Mouse (Mus musculus) fat pad, adult 2 months (tissue): ENCODE data around the gene Stard5.

Source experiments
- DNase-seq: peaks from one replicate; pipeline ENCODE4 v3.0.0-alpha.2; 2011; ENCODE audit warnings: low read depth, low spot score; ENCODE audit errors: extremely low read depth

Gene Stard5

DNA sequence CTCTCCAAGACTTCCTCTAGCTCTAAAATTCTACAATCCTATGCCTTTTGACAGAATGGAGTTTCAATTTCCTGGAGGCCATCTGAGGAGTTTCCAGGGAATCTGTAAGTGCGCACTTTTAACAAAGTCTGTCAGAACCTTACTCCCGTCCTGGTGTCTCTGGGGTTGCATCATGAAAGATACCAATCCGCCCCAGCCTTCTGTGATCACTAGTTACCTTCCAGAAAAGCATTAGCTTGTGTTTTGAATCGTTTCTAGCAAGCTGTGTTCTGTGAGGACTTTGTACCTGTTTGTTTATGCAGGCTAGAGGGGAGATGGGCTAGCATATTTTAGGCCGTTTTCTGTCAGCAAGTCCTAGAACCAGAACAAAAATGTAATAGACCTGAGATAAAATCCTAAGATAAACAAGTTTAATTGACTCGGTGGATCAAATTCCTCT, 942 bp downstream of the Stard5 start:
- DNase-seq, result no peak

DNA sequence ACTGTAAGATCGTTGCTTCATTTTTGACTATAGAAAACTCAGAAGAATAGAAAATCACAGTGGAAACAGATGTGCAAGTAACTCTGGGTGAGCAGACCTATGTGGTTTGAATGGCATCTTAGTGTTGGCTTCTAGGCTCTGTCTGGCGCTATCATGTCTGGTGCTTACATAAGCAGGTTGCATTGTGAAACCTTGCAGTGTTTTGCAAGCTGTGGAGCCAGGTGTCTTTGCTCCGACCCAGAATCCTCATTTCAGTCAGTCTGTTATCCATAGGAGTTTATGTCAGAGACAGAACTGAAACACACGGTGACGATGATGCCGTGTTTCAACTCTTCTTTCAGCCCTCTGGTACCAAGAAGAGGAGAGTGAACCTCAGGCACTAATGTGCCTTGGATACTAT, 2.1 kb downstream of the Stard5 start:
- no peak for DNase-seq

DNA sequence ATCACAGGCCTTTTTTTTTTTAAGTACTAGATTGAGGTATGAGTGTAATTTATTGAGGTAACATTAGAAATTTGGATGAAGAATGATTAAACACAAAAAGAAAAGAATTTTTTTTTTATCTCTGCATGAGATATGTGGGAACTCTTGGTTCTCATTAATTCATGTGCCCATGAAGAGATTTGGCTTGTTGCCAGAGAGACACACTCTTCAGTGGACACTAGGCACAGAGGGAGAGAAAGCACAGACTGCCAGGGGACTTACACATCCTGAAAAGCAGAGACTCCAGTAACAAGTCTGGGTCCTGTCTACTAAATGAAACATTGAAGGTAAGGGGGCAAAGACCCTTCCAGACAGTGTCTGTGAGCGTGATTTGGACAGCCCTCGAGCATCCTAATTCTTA, 4.0 kb downstream of the Stard5 start:
- no peak for DNase-seq

DNA sequence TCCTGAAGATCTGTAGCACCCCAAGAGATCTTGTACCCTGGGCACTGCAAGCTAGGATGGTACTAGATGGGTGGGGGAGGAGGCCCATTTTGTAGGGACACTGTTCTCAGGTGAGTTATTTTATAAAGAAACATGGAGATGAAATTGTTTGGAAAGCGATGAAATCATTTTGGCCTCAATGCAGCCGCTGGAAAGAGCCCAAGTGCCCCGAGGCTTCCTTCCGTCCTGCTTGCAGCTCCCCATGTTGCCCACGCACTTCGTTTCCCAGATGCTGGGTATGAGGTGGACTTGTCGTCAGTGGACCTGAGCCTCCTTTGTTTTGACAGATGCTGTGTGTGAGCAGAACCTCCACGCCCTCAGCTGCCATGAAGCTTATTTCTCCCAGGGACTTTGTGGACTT, 4.7 kb downstream of the Stard5 start:
- DNase-seq, result no peak

DNA sequence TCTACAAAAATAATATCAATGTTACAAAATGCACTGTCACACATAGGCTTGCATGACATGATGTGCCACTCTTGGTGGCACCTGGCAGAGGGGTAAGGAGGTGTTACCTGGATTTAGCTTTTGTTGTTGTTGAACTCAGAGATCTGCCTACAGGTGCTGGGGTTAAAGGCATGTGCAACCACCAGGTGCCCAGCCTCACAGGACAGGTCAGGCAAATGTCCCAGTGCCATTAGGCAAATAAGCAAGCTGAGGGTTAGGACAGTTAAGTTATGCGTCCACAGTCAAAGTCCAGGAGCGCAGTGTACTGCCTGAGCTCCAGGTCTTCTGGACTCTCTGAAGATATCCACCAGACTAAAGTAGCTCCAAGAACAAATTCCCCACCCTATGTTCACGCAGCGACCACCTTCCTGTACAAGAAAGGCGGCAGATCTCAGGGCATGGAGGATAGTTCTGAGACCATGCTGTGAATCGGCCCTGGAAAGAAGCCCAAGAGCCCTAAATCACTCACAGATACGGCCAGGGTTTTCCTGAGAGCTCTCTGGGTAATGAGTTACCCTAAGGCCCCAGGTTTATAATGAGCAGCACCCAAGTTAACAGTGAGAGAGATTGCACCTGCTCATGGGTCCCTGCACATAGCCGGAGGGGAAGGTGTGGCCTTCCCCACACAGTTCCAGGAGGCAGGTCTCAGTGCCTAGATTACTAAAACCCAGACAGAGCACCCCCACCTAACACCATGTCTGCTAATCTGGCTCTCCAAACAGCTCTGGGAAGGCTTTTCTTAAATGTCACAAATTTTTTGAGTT, 6.2 kb downstream of the Stard5 start:
- no peak for DNase-seq

DNA sequence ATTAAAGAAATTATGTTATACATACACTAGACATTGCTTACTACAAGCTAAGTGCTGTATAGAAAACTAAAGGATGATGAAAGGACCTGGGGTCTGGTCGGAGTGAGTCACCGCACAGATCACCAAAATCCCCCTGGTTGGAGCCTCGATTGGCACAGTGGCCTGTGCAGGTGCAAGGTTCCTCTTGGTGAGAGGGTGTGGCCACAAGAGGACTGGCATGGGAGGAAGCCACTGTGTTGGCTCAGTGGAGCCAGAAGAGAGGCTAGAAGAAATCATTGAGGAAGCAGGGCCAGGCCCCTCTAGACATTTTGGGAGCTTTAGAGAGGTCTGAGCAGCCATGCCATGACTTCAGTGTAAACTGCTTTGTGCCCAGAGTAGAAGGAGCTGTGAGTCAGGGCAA, 7.3 kb downstream of the Stard5 start:
- no peak for DNase-seq

DNA sequence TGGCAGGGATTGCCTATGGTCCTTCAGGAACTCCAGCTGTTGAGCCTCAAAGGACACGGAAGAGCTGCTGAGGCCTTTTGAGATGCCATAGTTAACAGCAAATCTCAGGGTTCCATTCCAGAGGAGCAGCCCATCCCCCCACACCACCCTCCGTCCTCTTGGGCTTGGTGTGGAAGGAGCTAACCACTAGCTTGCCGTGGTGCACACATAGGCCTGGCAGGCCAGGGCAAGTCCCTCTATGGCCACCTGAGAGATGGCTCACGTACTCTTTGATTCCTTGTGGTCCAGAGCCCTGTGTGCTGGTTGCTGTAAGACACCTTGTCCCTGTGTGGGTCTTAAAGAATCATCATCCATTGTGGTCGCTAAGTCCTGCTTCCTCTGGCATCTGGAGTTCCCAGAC, 8.8 kb downstream of the Stard5 start:
- no peak for DNase-seq

DNA sequence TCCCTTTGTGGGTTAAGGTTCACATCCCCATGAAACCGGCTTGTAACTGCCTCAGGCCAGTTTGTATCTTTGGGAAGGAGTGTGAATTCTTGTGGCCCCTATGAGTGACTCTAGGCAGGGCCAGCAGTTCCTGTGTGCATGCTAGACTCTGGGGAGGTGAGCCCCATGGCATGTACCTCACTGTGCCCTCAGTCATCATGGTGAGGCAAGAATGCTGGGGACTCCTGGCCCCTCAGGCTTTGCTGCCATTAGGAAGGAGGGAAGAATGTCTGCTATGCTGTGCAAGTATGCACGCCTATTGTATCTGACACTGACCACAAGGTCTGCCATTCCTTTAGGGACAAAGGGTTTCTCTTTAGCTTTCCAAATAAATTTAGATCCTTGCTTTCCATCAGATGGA, 9.4 kb downstream of the Stard5 start:
- DNase-seq, result no peak

DNA sequence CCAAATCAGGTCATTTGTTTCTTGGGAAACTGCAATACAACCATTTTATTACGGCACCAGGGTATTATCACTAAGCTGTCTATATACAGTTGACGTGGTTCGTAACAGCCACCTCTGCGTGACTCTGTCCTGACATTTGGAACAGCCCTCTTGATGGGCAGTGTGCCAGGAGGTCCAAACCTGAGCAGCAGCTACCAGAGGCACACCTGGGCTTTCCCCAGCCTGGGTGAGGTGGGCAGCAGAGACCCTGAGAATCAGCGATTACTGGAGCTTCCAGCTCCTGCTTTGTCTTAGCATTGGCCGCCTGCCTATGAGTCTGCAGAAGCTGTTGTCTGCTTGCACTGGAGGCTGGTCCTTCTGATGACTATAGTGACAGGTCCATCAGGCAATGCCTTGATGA, 11.8 kb downstream of the Stard5 start:
- DNase-seq, result no peak

DNA sequence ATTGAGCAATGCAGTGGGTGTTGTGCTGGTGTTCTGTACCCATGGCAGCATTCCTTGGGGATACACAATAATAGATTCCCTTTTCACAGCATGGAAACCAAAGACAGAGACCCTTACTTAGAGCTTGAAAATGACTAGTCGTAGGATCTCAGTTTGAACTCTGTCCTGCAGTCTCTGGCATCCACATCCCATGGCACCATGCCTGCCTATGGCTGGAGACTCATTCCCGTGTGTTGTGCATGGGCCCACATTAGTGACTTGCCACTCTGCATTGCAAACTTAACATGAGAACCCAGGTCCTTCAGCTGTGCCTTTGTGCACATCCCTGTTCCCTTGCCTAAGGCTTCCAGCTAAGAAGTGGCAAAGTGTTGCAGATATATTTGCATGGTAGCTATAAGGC, 13.0 kb downstream of the Stard5 start:
- DNase-seq, result no peak

DNA sequence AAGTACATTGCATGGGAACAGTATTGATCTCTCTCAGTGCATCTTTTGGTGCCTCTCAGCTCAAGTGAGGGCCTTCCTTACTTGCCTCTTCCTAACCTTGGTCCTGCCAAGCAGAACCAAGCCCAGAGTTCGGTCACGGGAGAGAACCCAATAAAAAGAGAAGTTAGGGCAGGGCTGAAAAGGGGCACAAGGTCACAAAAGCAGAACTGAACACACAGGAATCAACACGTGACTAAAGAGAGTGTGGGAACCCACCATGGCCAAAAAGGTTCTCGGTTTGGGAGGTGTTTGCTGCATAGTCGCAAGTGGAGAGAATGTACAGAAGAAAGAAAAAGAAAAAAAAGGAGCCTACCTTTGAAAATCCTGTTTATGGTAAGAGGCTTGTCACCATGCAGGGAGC, 13.7 kb downstream of the Stard5 start:
- DNase-seq, result no peak

DNA sequence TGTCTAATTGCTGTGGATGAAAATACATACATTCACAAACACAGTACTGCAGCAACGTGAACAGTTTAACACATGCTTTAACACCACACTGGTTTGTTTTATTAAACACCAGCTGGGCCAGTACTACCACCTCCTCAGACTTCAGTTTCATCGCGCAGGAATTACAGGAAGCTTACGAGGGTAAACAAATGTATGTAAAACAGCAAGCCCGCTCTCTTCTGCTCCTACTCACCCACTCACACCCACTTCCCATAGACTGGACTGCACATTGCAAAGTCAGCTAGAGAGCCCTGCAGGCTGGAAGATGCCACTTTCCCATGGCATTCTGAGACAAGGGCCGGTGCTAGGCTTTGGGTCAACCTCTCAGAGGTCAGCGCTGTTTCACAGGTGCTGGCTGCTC, 17.0 kb downstream of the Stard5 start:
- no peak for DNase-seq

DNA sequence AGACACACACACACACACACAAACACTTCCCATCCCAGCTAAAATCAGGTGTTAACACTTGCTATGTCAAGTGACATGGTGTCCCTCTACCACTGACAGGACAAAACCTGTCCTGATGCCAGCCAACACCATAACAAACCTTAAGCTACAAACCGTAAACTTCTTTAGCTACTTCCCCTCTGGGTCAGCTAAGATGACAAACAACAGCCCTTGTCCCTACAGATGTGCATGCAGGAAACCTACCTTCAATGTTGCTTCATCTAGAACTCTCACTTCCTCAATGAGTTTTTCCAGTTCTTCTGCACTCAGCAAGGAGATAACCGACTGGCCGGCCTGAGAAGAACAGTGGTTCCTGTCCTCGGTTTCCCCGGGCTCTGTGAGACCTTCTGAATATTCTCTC, 18.9 kb downstream of the Stard5 start:
- no peak for DNase-seq

DNA sequence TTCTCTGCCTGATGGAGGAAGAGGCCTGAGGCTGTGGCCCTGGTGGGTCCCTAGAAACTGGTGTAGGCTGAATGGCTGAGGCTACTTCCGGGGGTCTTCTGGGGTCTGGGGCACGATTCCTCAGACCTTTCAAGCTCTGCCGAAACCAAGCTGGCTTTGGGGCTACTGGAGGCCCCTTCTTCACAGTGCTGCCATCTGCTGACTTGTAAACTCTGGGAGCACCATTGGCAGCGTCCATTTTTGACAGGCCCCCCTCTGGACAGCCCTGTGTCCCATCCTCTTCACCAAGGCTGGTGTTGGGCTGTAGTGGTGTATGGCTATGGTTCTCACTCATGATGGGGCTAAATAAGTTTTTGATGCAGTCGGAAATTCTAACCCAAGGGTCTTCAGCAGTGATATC, 20.7 kb downstream of the Stard5 start:
- no peak for DNase-seq

DNA sequence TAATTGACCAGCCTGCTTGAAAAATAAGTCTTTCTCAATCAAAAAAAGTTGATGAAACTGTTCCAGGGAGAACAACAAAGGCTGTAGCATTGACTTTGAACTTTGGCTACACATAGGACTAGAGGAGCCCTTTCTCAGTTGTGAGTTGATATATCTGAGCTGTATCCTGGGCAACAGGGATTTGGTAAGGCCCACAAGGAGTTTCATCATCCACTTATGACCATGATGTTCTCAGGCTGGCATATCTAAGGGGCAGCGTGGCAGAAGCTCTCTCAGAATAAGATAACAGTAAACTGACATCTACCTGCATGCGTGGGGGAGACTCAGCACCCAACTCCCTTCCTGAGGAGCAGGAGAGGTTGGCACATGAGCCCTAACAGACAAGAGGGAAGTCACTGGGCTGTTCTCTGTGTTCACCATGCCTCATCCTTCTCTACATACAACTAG, 21.9 kb downstream of the Stard5 start:
- DNase-seq, result no peak

DNA sequence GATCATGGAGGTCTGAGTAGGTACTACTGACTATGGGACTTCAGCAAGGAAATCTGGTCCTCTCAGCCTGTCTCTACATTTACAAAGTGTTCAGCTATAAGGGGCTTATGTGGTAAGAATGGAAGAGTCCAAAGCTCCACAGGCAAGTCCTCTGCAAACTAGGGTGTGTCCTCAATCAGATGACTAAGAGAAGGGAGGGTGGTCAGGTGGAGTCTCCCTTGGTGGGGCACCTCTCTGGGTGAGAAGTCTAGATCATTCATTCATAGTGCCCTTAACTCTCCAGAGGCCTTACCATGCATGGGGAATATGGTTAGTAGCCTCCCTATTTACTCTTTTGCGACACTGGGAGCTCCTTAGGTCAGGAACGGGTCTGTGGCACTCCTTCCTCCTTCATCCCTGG, 22.4 kb downstream of the Stard5 start:
- DNase-seq, result no peak

DNA sequence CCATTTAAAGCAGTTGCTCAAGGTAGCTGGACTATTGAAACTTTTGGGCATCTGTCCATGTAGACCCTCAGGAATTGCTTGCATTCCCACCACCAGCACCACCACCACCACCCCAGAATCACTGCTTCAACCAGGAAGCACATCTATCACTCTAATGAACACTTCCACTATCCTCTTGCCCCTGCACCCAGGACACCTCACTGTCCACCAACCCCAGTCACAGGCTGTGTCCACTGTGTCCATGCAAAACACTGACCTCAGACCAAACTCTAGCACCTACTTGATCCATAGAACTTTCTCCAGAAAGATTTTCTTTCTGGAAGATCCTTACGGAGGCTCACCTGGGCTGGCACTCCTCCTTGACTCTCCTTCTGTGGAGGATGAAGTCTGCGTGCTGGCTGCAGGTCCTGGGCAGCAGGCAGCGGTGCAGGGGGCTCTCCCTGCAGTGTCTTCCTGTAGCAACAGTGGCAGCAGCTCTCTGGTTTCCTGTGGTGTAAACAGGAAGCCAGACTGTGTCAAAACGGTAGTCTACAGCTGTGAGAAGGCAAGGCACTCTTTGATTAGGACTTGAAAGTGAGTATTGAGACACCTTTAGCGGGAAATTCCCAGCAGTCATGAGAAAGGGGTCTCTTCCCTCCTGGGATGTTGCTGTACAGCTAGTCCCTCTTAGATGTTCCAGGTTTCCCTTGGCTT, 23.3 kb downstream of the Stard5 start:
- no peak for DNase-seq

DNA sequence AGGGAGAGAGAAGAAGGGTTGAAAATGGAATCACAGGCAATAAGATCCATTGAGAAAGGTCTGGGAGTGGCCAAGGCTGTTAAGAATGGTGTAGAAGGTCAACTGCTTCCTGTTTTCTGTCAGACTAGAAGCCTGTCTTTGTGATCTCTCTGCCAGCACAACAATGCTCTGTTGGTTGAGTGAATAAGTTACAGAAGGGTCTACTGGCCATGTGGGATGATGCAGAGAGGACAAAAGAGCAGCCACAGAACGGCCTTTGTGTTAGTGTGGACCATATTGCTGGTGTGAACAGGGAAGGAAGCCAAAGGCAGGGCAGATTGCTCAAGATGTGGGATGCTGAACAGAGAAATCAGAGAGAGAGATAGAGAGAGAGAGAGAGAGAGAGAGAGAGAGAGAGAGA, 27.0 kb downstream of the Stard5 start:
- no peak for DNase-seq

DNA sequence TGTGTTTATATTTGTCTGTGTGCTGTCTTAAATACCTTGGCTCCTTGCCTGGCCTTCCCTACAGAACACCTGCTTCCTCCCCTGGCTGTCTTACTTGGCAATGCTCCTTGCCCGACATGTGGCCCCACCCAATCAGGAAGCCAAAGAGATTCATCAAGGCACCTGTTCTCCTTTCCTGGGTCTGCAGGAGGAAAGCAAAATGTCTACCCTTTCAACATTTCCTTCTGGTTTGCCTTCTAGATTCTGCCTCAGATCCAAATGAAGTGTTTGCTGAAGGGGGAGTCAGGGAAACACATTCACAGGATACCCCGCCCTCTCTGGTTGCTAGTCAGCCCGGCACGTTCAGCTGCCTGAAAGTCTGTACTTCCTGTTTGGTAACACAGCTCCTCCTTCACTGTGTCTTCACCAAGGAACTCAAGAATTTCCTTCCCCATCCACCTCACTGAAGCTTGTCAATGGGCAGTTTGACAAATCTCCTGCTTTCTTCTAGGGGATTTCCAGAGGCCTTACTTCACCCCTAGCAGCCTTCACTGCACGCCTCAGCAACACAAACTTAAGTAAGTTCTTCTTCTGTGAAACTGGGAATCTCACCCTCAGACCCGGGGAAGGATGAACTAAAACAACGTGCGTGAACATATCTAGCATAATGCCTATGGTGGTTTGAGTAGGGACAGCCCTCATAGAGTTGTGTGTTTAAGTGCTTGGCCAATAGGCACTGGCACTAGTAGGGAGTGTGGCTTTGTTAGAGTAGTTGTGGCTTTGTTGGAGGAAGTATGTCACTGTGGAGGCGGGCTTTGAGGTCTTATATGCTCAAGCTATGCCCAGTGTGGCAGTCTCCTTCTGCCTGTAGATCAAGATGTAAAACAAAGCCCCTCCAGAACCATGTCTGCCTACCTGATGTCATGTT, 27.7 kb downstream of the Stard5 start:
- no peak for DNase-seq

DNA sequence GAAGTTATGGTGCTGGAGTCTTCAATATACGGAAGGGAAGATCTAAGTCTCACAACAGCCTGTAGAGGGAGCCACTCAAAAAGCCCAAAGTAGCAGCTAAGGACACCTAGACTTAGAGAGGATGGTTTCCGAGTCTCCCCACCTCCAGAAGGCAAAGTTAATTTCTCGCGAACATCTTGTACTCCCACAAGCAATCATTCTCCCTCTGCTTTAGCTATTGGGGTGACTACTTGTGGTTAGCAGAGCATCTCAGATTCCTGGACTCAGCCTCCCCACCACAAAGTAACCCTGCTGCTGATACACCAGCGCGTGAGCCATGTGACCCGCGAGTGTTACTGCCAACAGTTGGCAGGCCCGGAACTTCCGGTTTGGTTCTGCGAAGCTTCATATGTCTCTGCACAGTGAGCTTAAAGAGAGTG, 28.5 kb downstream of the Stard5 start:
- no peak for DNase-seq

DNA sequence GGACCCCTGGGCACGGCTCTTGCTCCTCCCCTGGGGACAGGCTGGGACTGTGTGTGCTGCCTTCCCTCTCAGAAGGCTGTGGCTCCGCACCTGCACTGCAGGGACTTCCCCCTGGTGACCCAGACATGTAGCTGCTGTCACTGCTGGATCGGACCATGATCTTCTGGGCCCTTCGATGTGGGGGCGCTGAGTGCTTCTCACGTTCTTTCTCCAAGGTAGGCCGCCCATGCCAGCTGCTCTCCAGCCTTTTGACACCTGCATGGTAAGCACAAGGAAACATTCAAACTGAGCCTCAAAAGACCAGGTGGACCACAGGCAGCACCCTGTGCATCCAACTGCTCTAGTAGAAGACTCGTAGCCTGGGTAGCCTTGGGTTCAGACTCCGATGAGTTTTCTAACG, 29.3 kb downstream of the Stard5 start:
- DNase-seq, result no peak

DNA sequence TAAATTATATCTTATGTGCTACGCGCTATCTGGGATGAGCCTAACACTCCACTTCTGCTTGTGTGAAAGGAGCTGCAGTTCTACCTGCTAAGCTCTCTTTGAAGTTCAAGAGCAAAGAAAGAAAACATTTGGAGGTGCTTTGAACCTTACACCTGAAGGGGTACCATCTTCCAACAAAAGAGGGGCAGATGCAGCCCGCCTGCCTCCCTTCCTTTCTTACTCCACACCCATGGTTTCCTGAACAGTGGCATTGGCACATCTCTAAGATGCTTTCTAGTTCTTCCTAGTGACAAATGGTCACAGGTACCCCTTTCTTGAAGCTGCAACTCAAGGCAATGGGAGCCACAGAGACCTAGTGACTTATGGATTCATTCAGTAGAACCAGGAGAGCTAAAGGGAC, 30.0 kb downstream of the Stard5 start:
- DNase-seq, result no peak
